Mouse (Mus musculus): ENCODE measurements around the gene Lrch1. TPM values are rescaled to one million over a fixed set of nuclear protein-coding genes. Genes with fewer than 3 reads are reported as not detected.

The Lrch1 gene
- total RNA-seq, 1 experiment, result 3.3 TPM

GRCm38 (mm10) chr14:74814848-74815789 lies 132.6 kb downstream of the Lrch1 start:
- no peak overlapping the region for H3K4me3 ChIP-seq (ENCODE audit: insufficient read depth in 1 of 2, low read depth in 1 of 2, low read length in 2 of 2, poor library complexity in 1 of 2, severe bottlenecking in 1 of 2)
- in situ Hi-C loops (cut with MboI; ENCODE audit: low sequenced_read_pairs in 2 of 2, unreplicated experiment in 2 of 2), result no loop called here
- H3K4me1 ChIP-seq (ENCODE audit: control insufficient read depth in 2 of 2, insufficient read depth in 2 of 2, low read length in 2 of 2, poor library complexity in 1 of 2), result no peaks in the 10 kb centered on the region
- TF ChIP-seq ZC3H11A (IDR thresholded peaks at IDR 0.05; ENCODE audit: borderline replicate concordance, low read depth, low read length), result no peak
- no peak for TF ChIP-seq HCFC1 (IDR thresholded peaks at IDR 0.05; ENCODE audit: borderline replicate concordance, insufficient read depth, low read length)
- TF ChIP-seq MAFK (IDR thresholded peaks at IDR 0.05; ENCODE audit: insufficient read depth, low read depth, low read length), result no peak
- no peak for TF ChIP-seq ZNF384 (IDR thresholded peaks at IDR 0.05; ENCODE audit: low read depth, low read length)
- TF ChIP-seq CHD2 (IDR thresholded peaks at IDR 0.05; ENCODE audit: low read depth, low read length), result no peak
- no peak overlapping the region for H3K27ac ChIP-seq (ENCODE audit: insufficient read depth, low read depth, low read length, poor library complexity, severe bottlenecking)
- DNase-seq (ENCODE audit: low read depth, low spot score), result no peak
- no peak overlapping the region for H3K9ac ChIP-seq (ENCODE audit: insufficient read depth, low read depth, low read length, poor library complexity, severe bottlenecking)
- H3K9me3 ChIP-seq (ENCODE audit: control insufficient read depth, insufficient read depth, low read depth, low read length), result no peaks in the 10 kb centered on the region
- peaks cover 3% of the 10 kb centered on the region; the same call in 1 of the 2 replicates for H3K36me3 ChIP-seq (ENCODE audit: control insufficient read depth, insufficient read depth, low read length, poor library complexity, severe bottlenecking)

- in situ Hi-C loops (cut with MboI; ENCODE audit: low sequenced_read_pairs in 2 of 2, unreplicated experiment in 2 of 2), result no loop called here
- no peak for DNase-seq (ENCODE audit: low read depth, low spot score)
- no peaks in the 10 kb centered on the region for H3K4me1 ChIP-seq (ENCODE audit: control insufficient read depth in 2 of 2, insufficient read depth in 2 of 2, low read length in 2 of 2, poor library complexity in 1 of 2)
- H3K9ac ChIP-seq (ENCODE audit: insufficient read depth, low read depth, low read length, poor library complexity, severe bottlenecking), result no peak overlapping the region
- peaks cover 5% of the 10 kb centered on the region; the same call in 1 of the 2 replicates for H3K36me3 ChIP-seq (ENCODE audit: control insufficient read depth, insufficient read depth, low read length, poor library complexity, severe bottlenecking)
- no peak for TF ChIP-seq MAFK (IDR thresholded peaks at IDR 0.05; ENCODE audit: insufficient read depth, low read depth, low read length)
- TF ChIP-seq HCFC1 (IDR thresholded peaks at IDR 0.05; ENCODE audit: borderline replicate concordance, insufficient read depth, low read length), result no peak
- no peak for TF ChIP-seq ZC3H11A (IDR thresholded peaks at IDR 0.05; ENCODE audit: borderline replicate concordance, low read depth, low read length)
- no peak for TF ChIP-seq CHD2 (IDR thresholded peaks at IDR 0.05; ENCODE audit: low read depth, low read length)
- TF ChIP-seq ZNF384 (IDR thresholded peaks at IDR 0.05; ENCODE audit: low read depth, low read length), result no peak
- H3K27ac ChIP-seq (ENCODE audit: insufficient read depth, low read depth, low read length, poor library complexity, severe bottlenecking), result no peak overlapping the region
- H3K9me3 ChIP-seq (ENCODE audit: control insufficient read depth, insufficient read depth, low read depth, low read length), result no peaks in the 10 kb centered on the region
- H3K4me3 ChIP-seq (ENCODE audit: insufficient read depth in 1 of 2, low read depth in 1 of 2, low read length in 2 of 2, poor library complexity in 1 of 2, severe bottlenecking in 1 of 2), result no peak overlapping the region
Measured at GRCm38 (mm10) chr14:74811617-74812016, 136.1 kb downstream of the Lrch1 start.

- Histone ChIP-seq H3K4me3 (ENCODE audit: insufficient read depth in 1 of 2, low read depth in 1 of 2, low read length in 2 of 2, poor library complexity in 1 of 2, severe bottlenecking in 1 of 2) (no peak overlapping the region), H3K27ac (ENCODE audit: insufficient read depth, low read depth, low read length, poor library complexity, severe bottlenecking) (no peak overlapping the region), H3K9me3 (ENCODE audit: control insufficient read depth, insufficient read depth, low read depth, low read length) (no peaks in the 10 kb centered on the region), H3K9ac (ENCODE audit: insufficient read depth, low read depth, low read length, poor library complexity, severe bottlenecking) (no peak overlapping the region), H3K36me3 (ENCODE audit: control insufficient read depth, insufficient read depth, low read length, poor library complexity, severe bottlenecking) (no peaks in the 10 kb centered on the region; the same call in 1 of the 2 replicates), H3K4me1 (ENCODE audit: control insufficient read depth in 2 of 2, insufficient read depth in 2 of 2, low read length in 2 of 2, poor library complexity in 1 of 2) (no peaks in the 10 kb centered on the region)
- TF ChIP-seq MAFK (IDR thresholded peaks at IDR 0.05; ENCODE audit: insufficient read depth, low read depth, low read length) (no peak), ZC3H11A (IDR thresholded peaks at IDR 0.05; ENCODE audit: borderline replicate concordance, low read depth, low read length) (no peak), ZNF384 (IDR thresholded peaks at IDR 0.05; ENCODE audit: low read depth, low read length) (no peak), CHD2 (IDR thresholded peaks at IDR 0.05; ENCODE audit: low read depth, low read length) (no peak), HCFC1 (IDR thresholded peaks at IDR 0.05; ENCODE audit: borderline replicate concordance, insufficient read depth, low read length) (no peak)
- DNase-seq (ENCODE audit: low read depth, low spot score), result no peak
- in situ Hi-C loops (cut with MboI; ENCODE audit: low sequenced_read_pairs in 2 of 2, unreplicated experiment in 2 of 2), result no loop called here
Measured at GRCm38 (mm10) chr14:74801961-74802360, 145.7 kb downstream of the Lrch1 start.

- no peak overlapping the region for H3K4me3 ChIP-seq (ENCODE audit: insufficient read depth in 1 of 2, low read depth in 1 of 2, low read length in 2 of 2, poor library complexity in 1 of 2, severe bottlenecking in 1 of 2)
- TF ChIP-seq HCFC1 (IDR thresholded peaks at IDR 0.05; ENCODE audit: borderline replicate concordance, insufficient read depth, low read length), result no peak
- no peak for TF ChIP-seq MAFK (IDR thresholded peaks at IDR 0.05; ENCODE audit: insufficient read depth, low read depth, low read length)
- no peak for TF ChIP-seq ZC3H11A (IDR thresholded peaks at IDR 0.05; ENCODE audit: borderline replicate concordance, low read depth, low read length)
- TF ChIP-seq ZNF384 (IDR thresholded peaks at IDR 0.05; ENCODE audit: low read depth, low read length), result no peak
- no peak for TF ChIP-seq CHD2 (IDR thresholded peaks at IDR 0.05; ENCODE audit: low read depth, low read length)
- no peaks in the 10 kb centered on the region for H3K9me3 ChIP-seq (ENCODE audit: control insufficient read depth, insufficient read depth, low read depth, low read length)
- H3K27ac ChIP-seq (ENCODE audit: insufficient read depth, low read depth, low read length, poor library complexity, severe bottlenecking), result no peak overlapping the region
- no peaks in the 10 kb centered on the region for H3K4me1 ChIP-seq (ENCODE audit: control insufficient read depth in 2 of 2, insufficient read depth in 2 of 2, low read length in 2 of 2, poor library complexity in 1 of 2)
- DNase-seq (ENCODE audit: low read depth, low spot score), result no peak
- peaks cover 2% of the 10 kb centered on the region; the same call in 1 of the 2 replicates for H3K36me3 ChIP-seq (ENCODE audit: control insufficient read depth, insufficient read depth, low read length, poor library complexity, severe bottlenecking)
- in situ Hi-C loops (cut with MboI; ENCODE audit: low sequenced_read_pairs in 2 of 2, unreplicated experiment in 2 of 2), result no loop called here
- H3K9ac ChIP-seq (ENCODE audit: insufficient read depth, low read depth, low read length, poor library complexity, severe bottlenecking), result no peak overlapping the region
Measured at GRCm38 (mm10) chr14:74798063-74798890, 149.4 kb downstream of the Lrch1 start.

Measured in ES-E14 (cell line).